Mouse (Mus musculus) hindbrain, embryonic 15.5 days (tissue): ENCODE measurements around the gene Ccdc40. TPM values are rescaled to one million over a fixed set of nuclear protein-coding genes. Genes with fewer than 3 reads are reported as not detected.
A peak's percentile ranks its signal among the peaks of the same experiment; 100 is the strongest.

Experiments
- ATAC-seq: fragments of 200-750 bp; cut with Nextera tagmentation; 2 replicates; pipeline ENCODE4 v1.8.0; 2017; ENCODE audit warnings: low read depth, moderate number of reproducible peaks, moderate TSS enrichment; ENCODE audit not compliant: low FRiP score
- H3K27ac ChIP-seq: fragments of 300-500 bp; sonication (generic); replicated peaks from 2 replicates; pipeline ENCODE4 v1.5.1; 2015; ENCODE audit warnings: mild to moderate bottlenecking, inconsistent platforms
- H3K27me3 ChIP-seq: fragments of 300-500 bp; sonication (generic); 2 replicates; pipeline ENCODE4 v1.6.1; 2015; ENCODE audit warnings: control low read depth, inconsistent platforms
- H3K36me3 ChIP-seq: fragments of 300-500 bp; sonication (generic); 2 replicates; pipeline ENCODE4 v1.6.1; 2015; ENCODE audit warnings: control low read depth, inconsistent platforms
- H3K4me1 ChIP-seq: fragments of 300-500 bp; sonication (generic); replicated peaks from 2 replicates; pipeline ENCODE4 v1.6.1; 2015; ENCODE audit warnings: control low read depth, inconsistent platforms
- H3K4me2 ChIP-seq: fragments of 300-500 bp; sonication (generic); 2 replicates; pipeline ENCODE4 v1.6.1; 2015; ENCODE audit warnings: moderate library complexity, mild to moderate bottlenecking, inconsistent platforms
- H3K4me3 ChIP-seq: fragments of 300-500 bp; sonication (generic); 2 replicates; pipeline ENCODE4 v1.5.1; 2015; ENCODE audit warnings: mild to moderate bottlenecking, inconsistent platforms
- H3K9ac ChIP-seq: fragments of 300-500 bp; sonication (generic); 2 replicates; pipeline ENCODE4 v1.6.1; 2015; ENCODE audit warnings: inconsistent platforms
- H3K9me3 ChIP-seq: fragments of 300-500 bp; sonication (generic); 2 replicates; pipeline ENCODE4 v1.6.1; 2016; ENCODE audit warnings: control low read depth, inconsistent platforms
- WGBS: fragments of 180-500 bp; shearing (Covaris S2); methylation state at CpG from one replicate; pipeline ENCODE4 v1.1.7; 2015; 5-methylcytosine and 5-hydroxymethylcytosine counted together
- polyA plus RNA-seq: library from polyadenylated mRNA; unstranded; fragments of >200 nt; fragmentation: Nextera tagmentation; extraction: Ambion mirVana; gene quantifications from 2 replicates; pipeline ENCODE4 v1.2.1, GENCODE M21; 2015

Ccdc40 gene
- 14.6 and 15.4 TPM in 2 replicates for polyA plus RNA-seq

DNA sequence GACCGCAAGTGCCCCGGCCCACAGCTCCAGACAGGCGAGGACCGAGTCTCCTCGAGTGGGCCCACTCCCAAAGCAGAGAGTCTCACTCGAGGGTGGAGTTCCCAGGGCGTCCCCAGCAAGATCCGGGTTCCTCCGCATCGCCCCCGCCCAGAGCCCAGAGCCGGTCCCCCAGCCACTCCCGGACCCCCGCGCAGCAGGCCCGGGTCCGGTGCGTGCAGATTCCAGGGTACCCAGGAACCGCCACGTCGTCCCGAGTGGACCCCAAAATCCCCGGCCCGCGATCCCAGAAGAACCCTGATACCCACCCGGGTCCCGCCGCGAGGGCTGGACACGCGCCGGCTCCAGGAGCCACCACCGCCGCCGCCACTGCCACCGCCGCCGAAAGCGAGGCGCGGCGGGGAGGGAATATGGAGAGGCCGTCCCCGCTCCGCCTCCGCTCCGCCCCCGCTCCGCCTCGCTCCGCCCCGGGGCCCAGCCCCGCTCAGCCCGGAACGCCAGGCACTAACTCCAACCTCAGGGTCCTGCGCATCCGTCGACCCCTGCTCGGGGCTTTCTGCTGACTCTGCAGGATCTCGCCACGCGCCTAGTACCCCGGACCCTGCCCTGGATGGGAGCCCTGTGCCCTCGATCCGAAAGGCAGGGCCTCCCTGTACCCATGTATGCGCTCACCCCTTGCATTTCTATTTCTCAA is at the start of gene Ccdc40, which contains the start of gene Tbc1d16:
Ccdc40 (plus strand) TSS at position 482 of the 691 bp plus-strand sequence.
Tbc1d16 (minus strand) TSS at position 409 of the 691 bp plus-strand sequence.
- Histone ChIP-seq H3K4me3 (peak within 1 kb of the TSS; percentile 85), H3K4me1 (peaks cover 57% of the 10 kb centered on the region), H3K27me3 (no peaks in the 10 kb centered on the region), H3K9me3 (no peaks in the 10 kb centered on the region), H3K36me3 (no peaks in the 10 kb centered on the region), H3K27ac (peak within 1 kb of the TSS; percentile 83), H3K4me2 (peak within 1 kb of the TSS; percentile 99), H3K9ac (peak within 1 kb of the TSS; percentile 88)
- ATAC-seq = peak; percentile 88
- under 1% methylated on average over 54 of the region's 66 CpGs for WGBS

DNA sequence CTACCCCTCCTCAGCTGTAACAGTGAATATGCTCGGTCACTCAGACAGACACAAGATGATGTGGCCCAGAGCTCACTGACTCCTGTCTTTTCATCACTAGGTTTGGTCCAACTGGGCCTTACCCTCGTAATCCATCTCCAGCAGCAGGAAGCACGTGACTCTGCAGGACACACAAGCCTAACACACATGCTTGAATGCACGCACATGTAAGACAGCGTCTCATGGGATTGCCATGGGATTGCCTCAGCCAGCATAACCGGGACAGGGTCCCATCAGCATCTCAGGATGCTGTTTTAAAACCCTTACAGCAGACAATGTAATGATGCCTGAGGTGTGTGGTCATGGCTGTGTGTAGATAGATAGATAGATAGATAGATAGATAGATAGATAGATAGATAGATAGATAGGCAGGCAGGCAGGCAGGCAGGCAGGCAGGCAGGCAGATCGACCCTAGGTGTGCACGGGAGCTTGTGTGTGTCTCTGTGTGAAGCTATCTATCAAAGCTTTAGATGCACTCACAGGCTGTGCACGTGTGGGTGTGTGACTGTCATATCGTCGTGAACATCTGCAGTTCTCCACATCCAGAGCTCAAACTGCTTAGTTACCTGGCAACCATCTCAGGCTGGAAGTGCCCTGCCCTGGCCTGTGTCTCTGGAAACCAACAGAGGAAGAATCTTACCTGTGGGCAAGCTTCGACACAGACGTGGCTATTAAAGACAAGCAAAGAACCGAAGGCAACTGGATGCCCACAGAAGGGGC is 47.4 kb upstream of the Ccdc40 start:
- Histone ChIP-seq H3K4me3 (no peak overlapping the region), H3K27ac (0 out of 2 replicates have a peak overlapping the region, but pooled peaks have one; percentile 23), H3K4me2 (no peak overlapping the region), H3K27me3 (no peaks in the 10 kb centered on the region), H3K4me1 (peaks cover 68% of the 10 kb centered on the region), H3K9me3 (no peaks in the 10 kb centered on the region), H3K9ac (no peak overlapping the region), H3K36me3 (no peaks in the 10 kb centered on the region)
- ATAC-seq = no peak
- WGBS = 60% methylated on average over 14 of the region's 14 CpGs

DNA sequence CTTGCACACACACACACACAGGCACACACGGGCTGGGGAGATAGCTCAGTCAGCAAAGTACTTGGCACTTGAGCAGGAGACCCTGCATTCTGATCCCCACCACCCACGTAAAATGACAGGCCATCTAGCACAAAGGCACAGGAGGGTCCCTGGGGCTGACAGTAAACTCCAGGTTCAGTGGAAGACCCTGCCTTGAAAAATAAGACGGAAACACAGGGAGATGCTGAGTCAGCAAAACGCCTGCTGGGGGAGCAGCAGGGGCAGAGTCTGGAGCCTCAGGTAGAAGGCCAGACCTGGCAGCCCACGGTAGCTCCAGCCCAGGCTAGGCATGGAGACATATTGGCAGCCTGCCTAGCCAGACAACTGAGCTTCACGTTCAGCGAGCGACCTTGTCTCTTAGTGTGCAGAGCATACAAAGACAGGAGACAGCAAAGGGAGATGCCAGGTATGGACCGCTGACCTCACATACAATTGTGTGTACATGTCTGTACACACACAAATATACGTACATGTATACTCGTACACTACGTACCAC is 46.4 kb upstream of the Ccdc40 start:
- H3K27me3 ChIP-seq = no peaks in the 10 kb centered on the region
- H3K27ac ChIP-seq = no peak overlapping the region
- ATAC-seq = no peak
- WGBS = 70% methylated on average over 12 of the region's 12 CpGs
- H3K4me3 ChIP-seq = no peak overlapping the region
- peaks cover 60% of the 10 kb centered on the region for H3K4me1 ChIP-seq
- no peaks in the 10 kb centered on the region for H3K9me3 ChIP-seq
- no peak overlapping the region for H3K9ac ChIP-seq
- no peaks in the 10 kb centered on the region for H3K36me3 ChIP-seq
- H3K4me2 ChIP-seq = no peak overlapping the region

DNA sequence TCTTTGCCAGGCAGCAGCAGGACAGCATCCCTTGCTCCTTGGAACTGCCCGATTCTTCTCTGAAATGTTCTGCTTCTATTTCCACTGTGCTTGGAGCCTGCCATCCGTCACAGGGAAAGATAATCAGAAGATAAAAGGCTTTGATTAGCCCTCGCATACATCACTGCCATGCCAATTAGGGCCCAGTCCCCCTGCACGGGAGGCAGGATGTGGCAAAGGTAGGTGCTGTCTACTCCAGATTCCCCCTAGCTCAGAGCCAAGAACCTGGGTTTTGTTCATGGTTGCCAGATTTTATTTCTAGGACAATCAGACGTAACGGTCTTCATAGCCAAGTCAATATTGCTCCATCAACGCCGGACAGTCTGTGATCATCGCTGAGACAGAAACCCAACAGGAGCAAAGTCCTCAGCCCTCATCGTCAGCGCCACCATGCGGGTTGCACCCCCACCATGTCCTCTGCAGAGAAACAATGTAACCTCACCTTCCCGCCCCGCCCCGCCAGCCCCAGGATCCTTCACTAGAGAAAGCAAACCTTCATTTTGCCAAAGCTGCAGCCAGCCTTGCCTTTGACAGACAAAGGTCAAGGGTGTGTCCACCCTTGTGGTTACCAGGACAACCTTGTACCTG is 44.6 kb upstream of the Ccdc40 start:
- Histone ChIP-seq H3K4me2 (no peak overlapping the region), H3K9ac (no peak overlapping the region), H3K4me3 (no peak overlapping the region), H3K27ac (peak overlapping the region; percentile 2; the same call in 1 of the 2 replicates), H3K4me1 (peaks cover 59% of the 10 kb centered on the region), H3K27me3 (no peaks in the 10 kb centered on the region), H3K36me3 (no peaks in the 10 kb centered on the region), H3K9me3 (no peaks in the 10 kb centered on the region)
- WGBS = 63% methylated on average over 15 of the region's 15 CpGs
- no peak for ATAC-seq

DNA sequence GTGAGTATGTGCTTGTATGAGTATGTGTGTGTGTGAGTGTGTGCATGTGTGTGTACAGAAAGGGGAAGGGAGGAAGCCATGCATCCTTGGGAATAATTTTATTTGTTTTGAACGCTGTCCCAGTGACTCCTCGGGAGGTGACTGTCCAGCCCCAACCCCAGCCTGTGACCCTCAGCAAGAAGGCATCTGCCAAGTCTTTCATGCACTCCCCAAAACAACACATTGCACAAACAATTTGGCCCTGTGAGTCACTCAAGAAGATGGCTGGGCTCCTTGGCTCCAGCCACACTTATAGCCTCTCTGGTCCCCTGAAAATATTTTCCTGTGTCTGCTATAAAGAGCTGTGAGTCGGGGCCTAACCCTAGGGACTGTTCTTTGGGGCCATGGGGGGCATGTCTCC is 42.0 kb upstream of the Ccdc40 start:
- H3K27me3 ChIP-seq = no peaks in the 10 kb centered on the region
- WGBS = 80% methylated on average over 2 of the region's 3 CpGs
- ATAC-seq = no peak
- no peak overlapping the region for H3K27ac ChIP-seq
- H3K9me3 ChIP-seq = no peaks in the 10 kb centered on the region
- H3K4me1 ChIP-seq = peaks cover 64% of the 10 kb centered on the region
- no peak overlapping the region for H3K9ac ChIP-seq
- no peak overlapping the region for H3K4me3 ChIP-seq
- H3K36me3 ChIP-seq = no peaks in the 10 kb centered on the region
- H3K4me2 ChIP-seq = no peak overlapping the region

DNA sequence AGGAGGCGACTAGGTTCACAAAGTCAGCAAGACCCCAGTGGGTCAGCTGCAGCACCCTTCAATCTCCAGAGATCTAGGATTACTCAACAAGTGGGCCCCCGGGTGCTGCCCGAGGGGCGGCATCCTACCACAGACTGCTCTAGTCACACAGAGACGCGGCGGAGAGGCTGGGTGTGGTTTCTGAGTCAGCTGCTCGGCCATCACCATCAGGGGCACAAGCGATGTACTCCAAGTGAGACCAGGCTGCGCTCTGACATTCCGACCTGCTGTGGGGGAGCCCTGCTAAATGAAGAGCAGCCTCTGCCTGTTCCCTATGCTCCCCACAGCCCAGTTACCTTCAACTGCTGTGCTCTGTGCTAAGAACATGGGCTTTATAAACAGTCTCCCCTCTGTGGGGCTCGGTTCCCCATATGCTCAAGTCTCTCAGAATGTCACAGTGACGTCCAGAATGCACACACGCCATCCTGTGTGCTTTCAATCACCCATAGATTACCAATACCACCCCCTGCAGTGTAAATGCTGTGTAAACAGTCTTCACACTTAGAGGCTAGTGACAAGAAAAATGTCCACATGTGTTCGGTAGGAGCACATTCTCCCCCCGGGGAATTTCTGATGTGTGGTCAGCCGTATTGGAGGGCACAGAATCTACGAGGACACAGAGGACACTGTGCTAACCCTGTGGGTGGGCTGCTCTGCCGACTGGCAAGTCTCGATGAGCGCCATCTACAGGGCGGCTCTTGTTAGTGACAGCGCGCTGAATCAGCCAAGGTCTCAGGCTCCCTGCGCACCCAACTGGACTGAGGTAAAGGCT is 41.2 kb upstream of the Ccdc40 start:
- Histone ChIP-seq H3K27me3 (no peaks in the 10 kb centered on the region), H3K9me3 (no peaks in the 10 kb centered on the region), H3K4me3 (no peak overlapping the region), H3K36me3 (no peaks in the 10 kb centered on the region), H3K9ac (no peak overlapping the region), H3K4me1 (peaks cover 61% of the 10 kb centered on the region), H3K27ac (no peak overlapping the region), H3K4me2 (no peak overlapping the region)
- 44% methylated on average over 25 of the region's 25 CpGs for WGBS
- 0 out of 2 replicates have a peak, but pooled peaks have one; percentile 27 for ATAC-seq

DNA sequence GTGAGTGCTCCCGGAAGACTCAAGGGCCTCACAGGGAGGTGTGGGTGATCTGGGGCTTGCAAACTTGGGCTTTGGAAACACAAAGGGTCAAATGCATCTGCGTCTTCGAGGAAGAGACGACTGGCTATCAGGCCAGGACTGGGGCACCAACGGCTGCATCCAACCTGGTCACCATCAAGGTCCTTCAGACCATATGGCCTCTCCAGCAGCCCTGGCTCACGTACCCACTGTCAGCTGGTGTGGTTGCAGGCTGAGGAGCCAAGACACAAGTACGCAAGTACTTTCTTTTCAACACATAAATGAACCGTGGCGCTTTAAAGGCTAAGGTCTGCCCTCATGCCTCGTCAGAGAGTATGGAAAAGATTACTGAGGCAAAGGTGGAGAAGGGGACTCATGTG is 40.6 kb upstream of the Ccdc40 start:
- peaks cover 56% of the 10 kb centered on the region for H3K4me1 ChIP-seq
- H3K4me2 ChIP-seq = no peak overlapping the region
- H3K9ac ChIP-seq = no peak overlapping the region
- H3K27ac ChIP-seq = no peak overlapping the region
- ATAC-seq = no peak
- no peaks in the 10 kb centered on the region for H3K36me3 ChIP-seq
- 58% methylated on average over 10 of the region's 10 CpGs for WGBS
- H3K9me3 ChIP-seq = no peaks in the 10 kb centered on the region
- no peak overlapping the region for H3K4me3 ChIP-seq
- no peaks in the 10 kb centered on the region for H3K27me3 ChIP-seq

GRCm38 (mm10) chr11:119188389-119188788 is 40.0 kb upstream of the Ccdc40 start:
- no peak overlapping the region for H3K4me2 ChIP-seq
- peaks cover 50% of the 10 kb centered on the region for H3K4me1 ChIP-seq
- no peak overlapping the region for H3K9ac ChIP-seq
- H3K4me3 ChIP-seq = no peak overlapping the region
- no peaks in the 10 kb centered on the region for H3K27me3 ChIP-seq
- no peak for ATAC-seq
- H3K9me3 ChIP-seq = no peaks in the 10 kb centered on the region
- no peaks in the 10 kb centered on the region for H3K36me3 ChIP-seq
- 51% methylated on average over 6 of the region's 6 CpGs for WGBS
- no peak overlapping the region for H3K27ac ChIP-seq

- no peaks in the 10 kb centered on the region for H3K27me3 ChIP-seq
- H3K4me2 ChIP-seq = no peak overlapping the region
- H3K36me3 ChIP-seq = no peaks in the 10 kb centered on the region
- H3K27ac ChIP-seq = no peak overlapping the region
- H3K9ac ChIP-seq = no peak overlapping the region
- no peak overlapping the region for H3K4me3 ChIP-seq
- no peak for ATAC-seq
- peaks cover 41% of the 10 kb centered on the region for H3K4me1 ChIP-seq
- WGBS = 93% methylated on average over 3 of the region's 3 CpGs
- H3K9me3 ChIP-seq = no peaks in the 10 kb centered on the region
Observed at GRCm38 (mm10) chr11:119189319-119189718, 39.1 kb upstream of the Ccdc40 start.

- peak overlapping the region; percentile 54; the same call in 1 of the 2 replicates for H3K27ac ChIP-seq
- no peaks in the 10 kb centered on the region for H3K9me3 ChIP-seq
- 0 out of 2 replicates have a peak overlapping the region, but pooled peaks have one; percentile 14 for H3K4me2 ChIP-seq
- 0 out of 2 replicates have a peak overlapping the region, but pooled peaks have one; percentile 32 for H3K9ac ChIP-seq
- peaks cover 40% of the 10 kb centered on the region for H3K4me1 ChIP-seq
- peak; percentile 69 for ATAC-seq
- whole genome bisulfite sequencing = 19% methylated on average over 11 of the region's 11 CpGs
- no peaks in the 10 kb centered on the region for H3K36me3 ChIP-seq
- H3K27me3 ChIP-seq = no peaks in the 10 kb centered on the region
- no peak overlapping the region for H3K4me3 ChIP-seq
Observed at GRCm38 (mm10) chr11:119190498-119190897, 37.9 kb upstream of the Ccdc40 start.

GRCm38 (mm10) chr11:119191606-119192081 is 36.7 kb upstream of the Ccdc40 start:
- no peak for ATAC-seq
- Histone ChIP-seq H3K27ac (no peak overlapping the region), H3K4me3 (no peak overlapping the region), H3K9me3 (no peaks in the 10 kb centered on the region), H3K36me3 (no peaks in the 10 kb centered on the region), H3K9ac (no peak overlapping the region), H3K4me2 (no peak overlapping the region), H3K27me3 (no peaks in the 10 kb centered on the region), H3K4me1 (peaks cover 40% of the 10 kb centered on the region)
- WGBS = 74% methylated on average over 9 of the region's 9 CpGs
